Mouse (Mus musculus) retina, postnatal 7 days (tissue): ENCODE measurements around the gene Msl1.

Source experiments
- DNase-seq: peaks from one replicate; pipeline ENCODE4 v3.0.0-alpha.2; 2012; ENCODE audit warnings: low read depth, low spot score

Gene Msl1

GRCm38 (mm10) chr11:98839402-98839801 is 44.1 kb downstream of the Msl1 start:
- DNase-seq, result no peak

GRCm38 (mm10) chr11:98839897-98840296 is 44.6 kb downstream of the Msl1 start:
- no peak for DNase-seq

- no peak for DNase-seq
Observed at GRCm38 (mm10) chr11:98846016-98846415, 50.7 kb downstream of the Msl1 start.

GRCm38 (mm10) chr11:98846865-98847604 is 51.7 kb downstream of the Msl1 start:
- no peak for DNase-seq

- DNase-seq, result no peak
Observed at GRCm38 (mm10) chr11:98849196-98849894, 54.0 kb downstream of the Msl1 start.

- DNase-seq, result peak; percentile 43
Observed at GRCm38 (mm10) chr11:98850100-98851093, 55.1 kb downstream of the Msl1 start.

GRCm38 (mm10) chr11:98854116-98854515 is 58.8 kb downstream of the Msl1 start:
- DNase-seq, result no peak

- DNase-seq, result no peak
Observed at GRCm38 (mm10) chr11:98854659-98855058, 59.3 kb downstream of the Msl1 start.
